Mouse (Mus musculus) G1E (cell line): ENCODE measurements around the gene Ralgapa2. TPM values are rescaled to one million over a fixed set of nuclear protein-coding genes. Genes with fewer than 3 reads are reported as not detected.

Source experiments
- ATAC-seq: 2 replicates; pipeline ENCODE4 v1.8.0; 2016; ENCODE audit warnings: mild to moderate bottlenecking; ENCODE audit not compliant: insufficient number of reproducible peaks, poor library complexity, low FRiP score, severe bottlenecking; ENCODE audit errors: extremely low read depth
- DNase-seq: peaks from one replicate; pipeline ENCODE4 v3.0.0; 2012; ENCODE audit warnings: low spot score
- H3K27me3 ChIP-seq: 2 replicates; pipeline ENCODE4 v1.6.1; 2012; ENCODE audit warnings: mild to moderate bottlenecking, low read length, inconsistent platforms; ENCODE audit not compliant: insufficient read depth
- H3K36me3 ChIP-seq: replicated peaks from 2 replicates; pipeline ENCODE3; 2012; ENCODE audit warnings: mild to moderate bottlenecking, inconsistent platforms
- H3K4me1 ChIP-seq: 2 replicates; pipeline ENCODE4 v1.6.1; 2012; ENCODE audit warnings: low read depth, low read length, inconsistent platforms, mixed read lengths; ENCODE audit not compliant: insufficient read depth
- H3K4me3 ChIP-seq: 2 replicates; pipeline ENCODE4 v1.5.1; 2012; ENCODE audit warnings: low read depth, mild to moderate bottlenecking, inconsistent platforms, low read length, moderate library complexity, mixed read lengths
- H3K9me3 ChIP-seq: replicated peaks from 2 replicates; pipeline ENCODE4 v1.6.1; 2012; ENCODE audit warnings: inconsistent platforms
- CTCF ChIP-seq: IDR thresholded peaks from 2 replicates; pipeline ENCODE4 v1.5.1; 2012; ENCODE audit warnings: low read depth, low read length, inconsistent platforms, mixed read lengths
- GATA1 ChIP-seq: IDR thresholded peaks from 2 replicates; pipeline ENCODE4 v1.6.1; 2012; ENCODE audit warnings: borderline replicate concordance, low read length, inconsistent platforms, mixed read lengths
- GATA2 ChIP-seq: IDR thresholded peaks from 2 replicates; pipeline ENCODE4 v1.6.1; 2012; ENCODE audit warnings: low read depth, low read length, inconsistent platforms, borderline replicate concordance
- POLR2AphosphoS5 ChIP-seq: IDR thresholded peaks from 2 replicates; pipeline ENCODE4 v1.6.1; 2012; ENCODE audit warnings: low read depth, low read length, inconsistent platforms; ENCODE audit not compliant: insufficient replicate concordance
- TAL1 ChIP-seq: conservative IDR thresholded peaks from 2 replicates; pipeline ENCODE4 v1.6.1; 2012; ENCODE audit warnings: low read depth, low read length, inconsistent platforms, mixed read lengths
- polyA plus RNA-seq: library from polyadenylated mRNA; stranded (reverse); fragments of >175 nt; gene quantifications from 2 replicates; pipeline ENCODE4 v1.2.3, GENCODE M21; 2012
- total RNA-seq, 2 experiments: library from RNA; stranded (forward) in 1 of 2; stranded (reverse) in 1 of 2; fragments of 200-1000 nt in 1 of 2; fragments of >200 nt in 1 of 2; fragmentation: Nextera tagmentation in 1 of 2; gene quantifications; 2 replicates each; pipeline ENCODE4 v1.2.3; 2014 to 2017

Gene Ralgapa2
- total and polyA plus RNA-seq, 3 experiments, result 8.2 to 25.2 (median 16.2) TPM

GRCm38 (mm10) chr2:146428751-146429150 is 83.4 kb downstream of the Ralgapa2 start:
- no peak overlapping the region for H3K4me3 ChIP-seq
- no peaks in the 10 kb centered on the region for H3K9me3 ChIP-seq
- no peak for TF ChIP-seq GATA1
- TF ChIP-seq CTCF, result no peak
- TF ChIP-seq POLR2AphosphoS5, result no peak
- TF ChIP-seq GATA2, result no peak
- no peak for ATAC-seq
- H3K27me3 ChIP-seq, result no peaks in the 10 kb centered on the region
- DNase-seq, result no peak
- H3K36me3 ChIP-seq, result peaks cover 59% of the 10 kb centered on the region
- H3K4me1 ChIP-seq, result no peaks in the 10 kb centered on the region

- ATAC-seq (no peak), DNase-seq (no peak)
- H3K4me3 ChIP-seq, result no peak overlapping the region
- peaks cover 65% of the 10 kb centered on the region for H3K36me3 ChIP-seq
- no peaks in the 10 kb centered on the region for H3K4me1 ChIP-seq
- H3K9me3 ChIP-seq, result no peaks in the 10 kb centered on the region
- no peaks in the 10 kb centered on the region for H3K27me3 ChIP-seq
- no peak for TF ChIP-seq GATA1
- no peak for TF ChIP-seq TAL1
- no peak for TF ChIP-seq POLR2AphosphoS5
- no peak for TF ChIP-seq GATA2
- TF ChIP-seq CTCF, result no peak
Observed at GRCm38 (mm10) chr2:146427380-146427779, 84.8 kb downstream of the Ralgapa2 start.

DNA sequence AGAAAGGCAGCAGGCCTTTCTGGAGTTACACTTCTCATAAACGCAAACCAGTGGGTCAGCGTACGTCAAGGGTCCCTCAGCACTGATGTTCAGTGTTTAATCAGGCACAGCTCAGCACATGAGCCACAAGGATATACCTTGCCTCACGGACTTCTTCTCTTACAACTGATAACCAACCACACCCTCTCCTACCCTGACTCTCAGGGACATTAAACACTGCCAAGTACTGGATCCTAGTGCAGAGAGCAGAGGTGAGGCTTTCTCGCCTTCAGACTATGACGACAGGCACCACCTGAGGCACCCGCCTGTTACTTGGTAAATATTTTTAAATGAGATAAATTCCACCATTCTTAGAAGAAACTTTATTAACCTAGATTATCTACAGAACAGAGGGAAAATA is 85.8 kb downstream of the Ralgapa2 start:
- TF ChIP-seq TAL1, result no peak
- TF ChIP-seq GATA1, result no peak
- no peak for TF ChIP-seq POLR2AphosphoS5
- H3K27me3 ChIP-seq, result no peaks in the 10 kb centered on the region
- DNase-seq (no peak), ATAC-seq (no peak)
- no peak overlapping the region for H3K4me3 ChIP-seq
- peaks cover 61% of the 10 kb centered on the region for H3K36me3 ChIP-seq
- no peaks in the 10 kb centered on the region for H3K9me3 ChIP-seq
- H3K4me1 ChIP-seq, result no peaks in the 10 kb centered on the region

DNA sequence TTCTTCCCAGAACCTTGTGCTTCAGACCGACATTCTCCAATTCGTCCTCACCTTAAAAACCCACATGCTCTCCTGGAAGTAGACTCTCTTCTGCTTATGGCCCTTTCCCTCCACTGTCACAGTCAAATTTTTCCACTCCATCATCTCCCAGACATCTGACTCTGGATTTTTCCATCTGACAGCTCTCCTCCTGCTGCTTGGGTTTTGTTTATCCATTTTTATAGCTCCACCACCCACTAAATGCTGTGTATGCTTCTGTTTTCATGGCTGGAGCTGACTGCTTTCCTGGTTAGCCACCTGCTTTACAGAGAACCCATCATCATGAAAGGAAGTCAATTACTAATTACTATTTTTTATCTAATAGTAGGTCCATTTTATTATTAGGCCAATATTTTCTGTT is 86.9 kb downstream of the Ralgapa2 start:
- no peak for TF ChIP-seq GATA1
- no peak for TF ChIP-seq CTCF
- TF ChIP-seq TAL1, result no peak
- no peak for TF ChIP-seq POLR2AphosphoS5
- TF ChIP-seq GATA2, result no peak
- Histone ChIP-seq H3K9me3 (no peaks in the 10 kb centered on the region), H3K4me3 (no peak overlapping the region), H3K27me3 (no peaks in the 10 kb centered on the region), H3K36me3 (peaks cover 61% of the 10 kb centered on the region), H3K4me1 (no peaks in the 10 kb centered on the region)
- ATAC-seq (no peak), DNase-seq (no peak)

- Histone ChIP-seq H3K4me3 (no peak overlapping the region), H3K9me3 (no peaks in the 10 kb centered on the region), H3K4me1 (no peaks in the 10 kb centered on the region), H3K36me3 (peaks cover 52% of the 10 kb centered on the region), H3K27me3 (no peaks in the 10 kb centered on the region)
- TF ChIP-seq GATA2 (no peak), POLR2AphosphoS5 (no peak), GATA1 (no peak), TAL1 (no peak), CTCF (no peak)
- ATAC-seq, result no peak
- no peak for DNase-seq
Observed at GRCm38 (mm10) chr2:146423710-146424301, 88.3 kb downstream of the Ralgapa2 start.

DNA sequence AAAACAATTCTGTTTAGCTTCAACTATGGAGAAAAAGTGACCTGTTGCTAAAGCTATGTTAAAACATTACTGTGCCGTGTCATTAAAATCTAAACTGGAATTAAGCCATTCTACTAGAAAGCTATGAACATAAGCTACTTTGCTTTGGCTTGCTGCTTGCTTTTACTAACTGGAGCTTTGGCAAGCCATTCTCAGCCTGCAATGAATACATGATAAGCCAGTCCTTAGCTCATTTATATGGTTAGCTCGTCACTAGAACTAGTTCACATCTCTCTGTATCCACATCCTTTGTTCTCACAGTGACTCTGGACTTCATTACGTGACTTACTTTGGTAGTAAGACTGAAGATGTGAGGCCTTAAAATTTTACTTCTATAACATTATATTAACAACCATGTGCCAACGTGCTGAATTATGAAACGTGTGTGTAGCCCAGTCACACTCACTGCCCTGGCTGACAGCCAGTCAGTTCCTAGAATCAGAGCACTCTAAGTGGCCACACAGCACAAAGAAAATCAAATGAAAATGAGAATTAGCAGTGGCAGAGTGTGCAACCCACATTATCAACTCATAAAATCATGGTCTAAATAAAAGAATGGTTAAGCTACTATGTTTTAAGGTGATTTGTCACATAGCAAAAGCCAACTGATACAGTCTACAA is 89.0 kb downstream of the Ralgapa2 start:
- Histone ChIP-seq H3K27me3 (no peaks in the 10 kb centered on the region), H3K4me3 (no peak overlapping the region), H3K36me3 (peaks cover 49% of the 10 kb centered on the region), H3K4me1 (no peaks in the 10 kb centered on the region), H3K9me3 (no peaks in the 10 kb centered on the region)
- TF ChIP-seq CTCF (no peak), POLR2AphosphoS5 (no peak), GATA1 (no peak), TAL1 (no peak), GATA2 (no peak)
- ATAC-seq, result no peak
- DNase-seq, result no peak
